In the genomic region with DNA sequence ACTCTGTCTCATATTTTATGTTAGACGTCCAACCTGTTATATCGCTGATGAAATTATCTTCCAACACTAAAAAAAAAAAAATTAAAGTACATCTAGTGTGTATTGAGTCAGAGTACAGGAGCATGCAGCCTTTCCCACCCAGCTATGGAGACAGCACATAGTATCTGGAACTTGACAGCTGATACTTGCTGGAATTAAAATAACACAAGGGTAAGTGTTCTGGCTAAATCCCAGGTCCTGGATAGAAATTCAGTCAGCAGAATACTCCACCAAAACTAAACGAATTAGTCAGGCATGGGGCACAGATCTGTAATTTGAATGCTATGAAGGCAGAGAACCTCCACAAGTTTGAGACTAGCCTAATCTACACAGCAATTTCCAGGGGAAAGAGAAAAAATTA, we compare ENCODE assay signal across 27 mouse cellular contexts. TPM values are rescaled to one million over a fixed set of nuclear protein-coding genes. Genes with fewer than 3 reads are reported as not detected.
DNase-seq lines count a peak whose midpoint lies in the region; ATAC-seq and TF ChIP-seq lines count a peak whose summit lies in the region.
"Had no signal": no experiment of that assay in that cellular context is flagged by ENCODE, and none has a peak within 500 bp of the region (broad histone marks: within the 10 kb centered on the region; RNA-seq: fewer than 3 reads in every experiment).

No protein-coding gene starts in this region.

- peak overlapping the region; percentile 21; the same call in 1 of the 2 replicates for H3K9ac ChIP-seq in heart, embryonic 14.5 days (ENCODE audit: low read length)
- H3K9ac ChIP-seq in lung, embryonic 16.5 days (ENCODE audit: low read length), result no peak overlapping the region
- no peak overlapping the region for H3K9ac ChIP-seq in lung, postnatal 0 days (replicated peaks; ENCODE audit: low read depth)
- H3K9ac ChIP-seq: embryonic facial prominence, embryonic 13.5 days; forebrain, embryonic 13.5 days; kidney, embryonic 15.5 days; limb, embryonic 15.5 days; liver, embryonic 13.5 days; neural tube, embryonic 15.5 days had no signal

- intact Hi-C loops in gastrocnemius, adult 2 months (cut with DNase I), result no loop called here

- DNase-seq in gastrocnemius, adult 2 months, result no peak
- DNase-seq in gastrocnemius, adult 8-10 months (ENCODE audit: low spot score in 2 of 2), result no peak
- no peak for DNase-seq in heart, postnatal 4 days
- DNase-seq in lung, postnatal 0 days (ENCODE audit: low spot score), result no peak
- DNase-seq in spleen, postnatal 14 days (ENCODE audit: low spot score in 2 of 2), result no peak
- DNase-seq in adrenal gland, adult 18-20 months (ENCODE audit: low spot score in 2 of 2), result no peak
- DNase-seq: adrenal gland, postnatal 25 days; cerebellum, adult 11-12 months; cerebellum, adult 9-11 months; embryo, embryonic 11 days; kidney, adult 18-20 months; kidney, postnatal 25 days; liver, embryonic 13.5 days; lung, adult 18-20 months; lung, postnatal 14 days; midbrain, embryonic 14.5 days; retina, postnatal 1 day; right cerebral cortex, postnatal 14 days; thymus, postnatal 14 days had no signal

- H3K4me3 ChIP-seq in gastrocnemius, adult 2 months, result no peak overlapping the region
- H3K4me3 ChIP-seq in heart, embryonic 14.5 days (ENCODE audit: control insufficient read depth in 1 of 2, insufficient read depth in 1 of 2, low read depth in 1 of 2, low read length in 2 of 2), result no peak overlapping the region
- H3K4me3 ChIP-seq in lung, embryonic 16.5 days (ENCODE audit: low read length), result no peak overlapping the region
- no peak overlapping the region for H3K4me3 ChIP-seq in lung, postnatal 0 days (ENCODE audit: low read depth, low read length)
- H3K4me3 ChIP-seq: embryonic facial prominence, embryonic 13.5 days; forebrain, embryonic 13.5 days; kidney, embryonic 15.5 days; limb, embryonic 15.5 days; liver, embryonic 13.5 days; neural tube, embryonic 15.5 days had no signal

- WGBS in heart, embryonic 14.5 days, result 46% methylated on average over 3 of the region's 3 CpGs
- WGBS in lung, embryonic 16.5 days, result 50% methylated on average over 3 of the region's 3 CpGs
- 38% methylated on average over 3 of the region's 3 CpGs for WGBS in lung, postnatal 0 days

- no peak for TF ChIP-seq EP300 in lung, postnatal 0 days (IDR thresholded peaks at IDR 0.05)

- TF ChIP-seq CTCF in gastrocnemius, adult 2 months (IDR thresholded peaks at IDR 0.05), result no peak
- TF ChIP-seq CTCF in lung, postnatal 0 days (IDR thresholded peaks at IDR 0.05), result no peak

- H3K36me3 ChIP-seq in heart, embryonic 14.5 days (ENCODE audit: control insufficient read depth, insufficient read depth, low read length), result no peaks in the 10 kb centered on the region
- H3K36me3 ChIP-seq in lung, embryonic 16.5 days (ENCODE audit: control insufficient read depth, insufficient read depth, low read length), result no peaks in the 10 kb centered on the region
- no peaks in the 10 kb centered on the region for H3K36me3 ChIP-seq in lung, postnatal 0 days (ENCODE audit: insufficient read depth, low read length)
- H3K36me3 ChIP-seq: embryonic facial prominence, embryonic 13.5 days; kidney, embryonic 15.5 days; limb, embryonic 15.5 days; liver, embryonic 13.5 days; neural tube, embryonic 15.5 days had no signal

- no peak for ATAC-seq in heart, embryonic 14.5 days (ENCODE audit: insufficient number of reproducible peaks, insufficient read depth, low FRiP score, low read depth)
- ATAC-seq in lung, embryonic 16.5 days (ENCODE audit: low read depth), result no peak
- ATAC-seq in lung, postnatal 0 days, result no peak
- ATAC-seq: forebrain, embryonic 13.5 days; hindbrain, embryonic 16.5 days had no signal

- H3K9me3 ChIP-seq in heart, embryonic 14.5 days (ENCODE audit: control insufficient read depth, low read length), result no peaks in the 10 kb centered on the region
- H3K9me3 ChIP-seq in lung, embryonic 16.5 days (ENCODE audit: control insufficient read depth, low read length), result no peaks in the 10 kb centered on the region
- H3K9me3 ChIP-seq in lung, postnatal 0 days (ENCODE audit: low read length), result no peaks in the 10 kb centered on the region
- H3K9me3 ChIP-seq: embryonic facial prominence, embryonic 13.5 days; forebrain, embryonic 13.5 days; kidney, embryonic 15.5 days; limb, embryonic 15.5 days; liver, embryonic 13.5 days; neural tube, embryonic 15.5 days had no signal

- H3K4me2 ChIP-seq in heart, embryonic 14.5 days (ENCODE audit: low read length), result peak overlapping the region; percentile 14; the same call in 1 of the 2 replicates
- H3K4me2 ChIP-seq in lung, embryonic 16.5 days (ENCODE audit: low read depth, low read length), result no peak overlapping the region
- H3K4me2 ChIP-seq in lung, postnatal 0 days (replicated peaks; ENCODE audit: low read depth, low read length), result no peak overlapping the region
- H3K4me2 ChIP-seq: embryonic facial prominence, embryonic 13.5 days; forebrain, embryonic 13.5 days; kidney, embryonic 15.5 days; limb, embryonic 15.5 days; liver, embryonic 13.5 days; neural tube, embryonic 15.5 days had no signal

- H3K4me1 ChIP-seq in heart, embryonic 14.5 days (ENCODE audit: control insufficient read depth in 2 of 2, insufficient read depth in 2 of 2, low read length in 2 of 2), result peaks cover 15 to 34% of the 10 kb centered on the region in 2 experiments
- peaks cover 28% of the 10 kb centered on the region for H3K4me1 ChIP-seq in lung, embryonic 16.5 days (replicated peaks; ENCODE audit: control insufficient read depth, insufficient read depth, low read length)
- peaks cover 4% of the 10 kb centered on the region; the same call in 1 of the 2 replicates for H3K4me1 ChIP-seq in lung, postnatal 0 days (ENCODE audit: insufficient read depth, low read depth, low read length)

- no peaks in the 10 kb centered on the region for H3K27me3 ChIP-seq in heart, embryonic 14.5 days (ENCODE audit: control insufficient read depth, insufficient read depth, low read length)
- H3K27me3 ChIP-seq in lung, embryonic 16.5 days (ENCODE audit: control insufficient read depth, insufficient read depth, low read depth, low read length), result no peaks in the 10 kb centered on the region
- H3K27me3 ChIP-seq in lung, postnatal 0 days (replicated peaks; ENCODE audit: insufficient read depth, low read length), result no peaks in the 10 kb centered on the region
- H3K27me3 ChIP-seq: embryonic facial prominence, embryonic 13.5 days; forebrain, embryonic 13.5 days; kidney, embryonic 15.5 days; limb, embryonic 15.5 days; liver, embryonic 13.5 days; neural tube, embryonic 15.5 days had no signal

- peak overlapping the region; percentile 80 for H3K27ac ChIP-seq in gastrocnemius, adult 2 months
- H3K27ac ChIP-seq in heart, embryonic 14.5 days (replicated peaks in 1 of 2; ENCODE audit: control insufficient read depth in 1 of 2, insufficient read depth in 1 of 2, low read depth in 2 of 2, low read length in 2 of 2), result peak overlapping the region in 1 of 2 experiments; percentile 61; a peak in 2 of 4 replicates
- H3K27ac ChIP-seq in lung, embryonic 16.5 days (ENCODE audit: low read length), result peak overlapping the region; percentile 13; the same call in 1 of the 2 replicates
- no peak overlapping the region for H3K27ac ChIP-seq in lung, postnatal 0 days (ENCODE audit: low read length)
- H3K27ac ChIP-seq: embryonic facial prominence, embryonic 13.5 days; forebrain, embryonic 13.5 days; kidney, embryonic 15.5 days; liver, embryonic 13.5 days; neural tube, embryonic 15.5 days had no signal

RNA-seq across cellular contexts. Expression of a gene that starts 30.9 kb away (rescaled TPM):
- 10 to 100 TPM; 12.8 to 14.8 TPM for total RNA-seq in gastrocnemius, adult 2 months (2021)
- total RNA-seq in gastrocnemius, adult 8-10 months (2022), result 10 to 100 TPM; 10.1 to 12.8 (median 11.7) TPM
- 7.0 and 8.6 TPM in 2 replicates for polyA plus RNA-seq in heart, embryonic 14.5 days (2014; fragmentation: Nextera tagmentation; extraction: Ambion mirVana)
- 10 to 100 TPM; 20.8 to 23.2 TPM for total RNA-seq in heart, postnatal 4 days (2021)
- 10.9 and 14.5 TPM in 2 replicates for polyA plus RNA-seq in lung, embryonic 16.5 days (2015; fragmentation: Nextera tagmentation; extraction: Ambion mirVana)
- polyA plus RNA-seq in lung, postnatal 0 days (2015; fragmentation: Nextera tagmentation; extraction: Ambion mirVana), result 25.1 and 29.3 TPM in 2 replicates
- 10 to 100 TPM; 13.9 to 14.7 TPM for total RNA-seq in adrenal gland, adult 18-20 months (2021)

RNA-seq across cellular contexts. Expression of a gene that starts 31.1 kb away (rescaled TPM):
- 100 to 1,000 TPM; 115 to 122 TPM for total RNA-seq in gastrocnemius, adult 2 months (2021)
- 100 to 1,000 TPM; 107 to 127 (median 111) TPM for total RNA-seq in gastrocnemius, adult 8-10 months (2022)
- 340 and 384 TPM in 2 replicates for polyA plus RNA-seq in heart, embryonic 14.5 days (2014; fragmentation: Nextera tagmentation; extraction: Ambion mirVana)
- total RNA-seq in heart, postnatal 4 days (2021), result 100 to 1,000 TPM; 224 to 252 TPM
- polyA plus RNA-seq in lung, embryonic 16.5 days (2015; fragmentation: Nextera tagmentation; extraction: Ambion mirVana), result 756 and 782 TPM in 2 replicates
- 837 and 926 TPM in 2 replicates for polyA plus RNA-seq in lung, postnatal 0 days (2015; fragmentation: Nextera tagmentation; extraction: Ambion mirVana)
- total RNA-seq in adrenal gland, adult 18-20 months (2021), result 100 to 1,000 TPM; 324 to 336 TPM
